Mouse (Mus musculus) left cerebral cortex, postnatal 36 days (tissue): ENCODE data around the gene Phyh. TPM values are rescaled to one million over a fixed set of nuclear protein-coding genes. Genes with fewer than 3 reads are reported as not detected.
A peak's percentile ranks its signal among the peaks of the same experiment; 100 is the strongest.

Source experiments
- DNase-seq, 2 experiments: peaks; one replicate each; pipeline ENCODE4 v3.0.0; 2021 to 2022; ENCODE audit warnings: low spot score in 2 of 2, mixed read lengths in 1 of 2
- intact Hi-C: fragments of 180-260 bp; cut with DNase I; formaldehyde crosslinking; loops from one replicate; pipeline ENCODE4 v1.15.1; 2025
- total RNA-seq, 2 experiments: library from RNA; stranded (reverse); gene quantifications; 2 replicates each; pipeline ENCODE4 v1.2.3; 2021

The Phyh gene
- total RNA-seq, result 100 to 1,000 TPM in 1 of 2 experiments, 10 to 100 TPM in 1; 90.4 to 104 TPM

- intact Hi-C loops, result loop anchor here (5.0 to 10.0 kb wide), 3 partner anchors 113 to 796 kb away; partner anchors contain the start of gene Camk1d
- DNase-seq, result peak; percentile 82 to 83
Observed at GRCm38 (mm10) chr2:4918860-4919739, at the start of gene Phyh. Gene Phyh (plus strand): TSS chr2:4919019.

- DNase-seq, result no peak
- intact Hi-C loops, result no loop called here
Observed at GRCm38 (mm10) chr2:4872740-4873139, 46.1 kb upstream of the Phyh start.

- no peak for DNase-seq
Observed at GRCm38 (mm10) chr2:4873331-4873730, 45.5 kb upstream of the Phyh start.

GRCm38 (mm10) chr2:4875090-4875489 is 43.7 kb upstream of the Phyh start:
- no peak for DNase-seq
- intact Hi-C loops, result no loop called here

More at GRCm38 (mm10) chr2:4873331-4873730, 45.5 kb upstream of the Phyh start:
- intact Hi-C loops, result no loop called here

GRCm38 (mm10) chr2:4876131-4876530 is 42.7 kb upstream of the Phyh start:
- DNase-seq, result no peak
- intact Hi-C loops, result no loop called here

- intact Hi-C loops, result no loop called here
Observed at GRCm38 (mm10) chr2:4880737-4881349, 38.0 kb upstream of the Phyh start.

GRCm38 (mm10) chr2:4881350-4882248 is 37.2 kb upstream of the Phyh start, which contains the start of gene Sephs1:
Gene Sephs1 (plus strand): TSS chr2:4881564.
- DNase-seq, result peak; percentile 84 to 88
- intact Hi-C loops, result no loop called here

More at GRCm38 (mm10) chr2:4880737-4881349, 38.0 kb upstream of the Phyh start:
- DNase-seq, result peak; percentile 31 to 41

- DNase-seq, result no peak
- intact Hi-C loops, result no loop called here
Observed at GRCm38 (mm10) chr2:4882249-4882791, 36.5 kb upstream of the Phyh start.

GRCm38 (mm10) chr2:4883009-4883704 is 35.7 kb upstream of the Phyh start:
- intact Hi-C loops, result no loop called here
- DNase-seq, result no peak

GRCm38 (mm10) chr2:4886896-4887295 is 31.9 kb upstream of the Phyh start:
- intact Hi-C loops, result no loop called here
- no peak for DNase-seq

- intact Hi-C loops, result no loop called here
- no peak for DNase-seq
Observed at GRCm38 (mm10) chr2:4895598-4895997, 23.2 kb upstream of the Phyh start.

GRCm38 (mm10) chr2:4896970-4897369 is 21.8 kb upstream of the Phyh start:
- no peak for DNase-seq
- intact Hi-C loops, result no loop called here

- intact Hi-C loops, result no loop called here
- DNase-seq, result no peak
Observed at GRCm38 (mm10) chr2:4900624-4901023, 18.2 kb upstream of the Phyh start.

- no peak for DNase-seq
- intact Hi-C loops, result no loop called here
Observed at GRCm38 (mm10) chr2:4902346-4902745, 16.5 kb upstream of the Phyh start.

- intact Hi-C loops, result no loop called here
- no peak for DNase-seq
Observed at GRCm38 (mm10) chr2:4907120-4907519, 11.7 kb upstream of the Phyh start.

GRCm38 (mm10) chr2:4907916-4908315 is 10.9 kb upstream of the Phyh start:
- no peak for DNase-seq
- intact Hi-C loops, result no loop called here

- intact Hi-C loops, result no loop called here
- DNase-seq, result no peak
Observed at GRCm38 (mm10) chr2:4908771-4909315, 10.0 kb upstream of the Phyh start.

GRCm38 (mm10) chr2:4909909-4910308 is 8.9 kb upstream of the Phyh start:
- no peak for DNase-seq
- intact Hi-C loops, result loop anchor here (10.0 kb wide), 2 partner anchors 175 to 805 kb away; partner anchors contain the start of gene Camk1d
